Mouse (Mus musculus): Measurements from ENCODE around the gene Ube2m.

GRCm38 (mm10) chr7:13037366-13037765 is 709 bp downstream of the Ube2m start:
- TF ChIP-seq CTCF (IDR thresholded peaks at IDR 0.05; ENCODE audit: insufficient read depth, low read depth, low read length) (no peak), POLR2A (IDR thresholded peaks at IDR 0.05; ENCODE audit: insufficient read depth, low read depth, low read length) (no peak)

All from olfactory bulb, adult 2 months (tissue).